Mouse (Mus musculus) stomach, embryonic 16.5 days (tissue): ENCODE data around the gene Fam162a. TPM values are rescaled to one million over a fixed set of nuclear protein-coding genes. Genes with fewer than 3 reads are reported as not detected.
"Not testable (repeated sequence)": the region's sequence is repeated elsewhere in the genome, so short reads cannot be mapped to it uniquely, and the experiment has no call there.

Experiments
- ATAC-seq: fragments of 200-750 bp; cut with Nextera tagmentation; 2 replicates; pipeline ENCODE4 v1.8.0; 2017; ENCODE audit warnings: moderate number of reproducible peaks, moderate TSS enrichment; ENCODE audit not compliant: insufficient read depth, low FRiP score
- H3K27ac ChIP-seq: fragments of 300-500 bp; sonication (generic); 2 replicates; pipeline ENCODE4 v1.5.1; 2014; ENCODE audit warnings: low read length
- H3K27me3 ChIP-seq: fragments of 300-500 bp; sonication (generic); 2 replicates; pipeline ENCODE4 v1.6.1; 2014; ENCODE audit warnings: low read length, control low read depth, mixed read lengths; ENCODE audit not compliant: control insufficient read depth, insufficient read depth
- H3K36me3 ChIP-seq: fragments of 300-500 bp; sonication (generic); 2 replicates; pipeline ENCODE4 v1.6.1; 2014; ENCODE audit warnings: low read length; ENCODE audit not compliant: control insufficient read depth, insufficient read depth
- H3K4me1 ChIP-seq: fragments of 300-500 bp; sonication (generic); 2 replicates; pipeline ENCODE4 v1.6.1; 2014; ENCODE audit warnings: low read length, control low read depth, mixed read lengths; ENCODE audit not compliant: control insufficient read depth, insufficient read depth
- H3K4me2 ChIP-seq: fragments of 300-500 bp; sonication (generic); 2 replicates; pipeline ENCODE4 v1.6.1; 2014; ENCODE audit warnings: low read depth, low read length, mixed read lengths
- H3K4me3 ChIP-seq: fragments of 300-500 bp; sonication (generic); replicated peaks from 2 replicates; pipeline ENCODE4 v1.5.1; 2014; ENCODE audit warnings: mild to moderate bottlenecking, low read length
- H3K9ac ChIP-seq: fragments of 300-500 bp; sonication (generic); 2 replicates; pipeline ENCODE4 v1.6.1; 2014; ENCODE audit warnings: low read length
- H3K9me3 ChIP-seq: fragments of 300-500 bp; sonication (generic); replicated peaks from 2 replicates; pipeline ENCODE4 v1.6.1; 2016; ENCODE audit warnings: low read length, control low read depth; ENCODE audit not compliant: control insufficient read depth
- WGBS: fragments of 180-500 bp; shearing (Covaris S2); extraction: QIAGEN DNeasy Blood & Tissue Kit; methylation state at CpG from one replicate; pipeline ENCODE4 v1.1.7; 2014; 5-methylcytosine and 5-hydroxymethylcytosine counted together
- polyA plus RNA-seq: library from polyadenylated mRNA; unstranded; fragments of >200 nt; fragmentation: Nextera tagmentation; extraction: Ambion mirVana; gene quantifications from 2 replicates; pipeline ENCODE4 v1.2.1, GENCODE M21; 2015

The Fam162a gene
- polyA plus RNA-seq, 1 experiment from 2014 or later, result 494 TPM

DNA sequence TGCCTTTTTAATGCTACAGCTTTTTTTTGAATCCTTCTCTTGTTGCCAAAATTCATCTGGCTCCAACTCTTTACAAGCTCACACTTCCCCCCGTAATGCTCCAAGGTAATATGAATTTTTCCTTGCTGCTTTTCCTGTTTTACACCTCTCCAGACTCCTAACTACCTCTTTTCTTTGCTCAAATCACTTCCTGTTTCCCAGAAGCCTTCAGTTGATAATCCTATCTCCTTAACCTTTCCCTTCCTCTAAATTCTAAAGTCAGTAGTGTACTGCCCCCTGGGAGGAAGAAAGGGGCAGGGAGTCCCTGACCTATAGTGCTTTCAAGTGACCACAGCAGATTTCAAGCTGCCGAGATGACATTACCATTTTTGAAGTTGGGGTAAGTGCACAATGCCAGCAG lies 3.7 kb downstream of the Fam162a start:
- Histone ChIP-seq H3K4me2 (no peak overlapping the region; the same call in 1 of the 2 replicates), H3K9ac (no peak overlapping the region), H3K4me1 (peaks cover 20% of the 10 kb centered on the region), H3K27ac (0 out of 2 replicates have a peak overlapping the region, but pooled peaks have one; percentile 30), H3K36me3 (no peaks in the 10 kb centered on the region), H3K27me3 (no peaks in the 10 kb centered on the region), H3K9me3 (no peaks in the 10 kb centered on the region), H3K4me3 (no peak overlapping the region)
- 75% methylated on average over 2 of the region's 2 CpGs for WGBS
- no peak for ATAC-seq

DNA sequence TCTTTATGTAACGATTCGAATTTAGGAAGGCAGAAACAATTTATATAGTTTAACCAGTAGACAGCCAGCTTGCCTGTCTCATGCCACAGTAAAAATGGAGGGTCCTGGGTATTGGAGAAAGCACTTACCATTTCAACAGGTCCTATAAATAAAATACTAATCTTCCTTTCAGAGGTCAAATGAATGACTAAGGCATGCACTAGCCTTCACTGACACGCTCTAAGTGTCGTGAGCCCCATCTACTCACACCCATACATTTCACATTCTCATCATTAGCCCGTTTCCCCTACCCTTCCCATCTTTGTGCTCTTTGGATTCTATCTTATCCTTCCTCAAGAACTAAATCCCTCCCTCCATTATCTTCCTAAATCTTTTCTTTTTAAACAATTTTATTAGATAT lies 6.5 kb downstream of the Fam162a start:
- H3K27ac ChIP-seq, result no peak overlapping the region
- H3K9ac ChIP-seq, result no peak overlapping the region
- peaks cover 18% of the 10 kb centered on the region for H3K4me1 ChIP-seq
- no peak overlapping the region for H3K4me3 ChIP-seq
- no peak for ATAC-seq
- WGBS, result 81% methylated on average over 5 of the region's 5 CpGs
- H3K27me3 ChIP-seq, result no peaks in the 10 kb centered on the region
- H3K4me2 ChIP-seq, result no peak overlapping the region
- H3K9me3 ChIP-seq, result no peaks in the 10 kb centered on the region
- no peaks in the 10 kb centered on the region for H3K36me3 ChIP-seq

DNA sequence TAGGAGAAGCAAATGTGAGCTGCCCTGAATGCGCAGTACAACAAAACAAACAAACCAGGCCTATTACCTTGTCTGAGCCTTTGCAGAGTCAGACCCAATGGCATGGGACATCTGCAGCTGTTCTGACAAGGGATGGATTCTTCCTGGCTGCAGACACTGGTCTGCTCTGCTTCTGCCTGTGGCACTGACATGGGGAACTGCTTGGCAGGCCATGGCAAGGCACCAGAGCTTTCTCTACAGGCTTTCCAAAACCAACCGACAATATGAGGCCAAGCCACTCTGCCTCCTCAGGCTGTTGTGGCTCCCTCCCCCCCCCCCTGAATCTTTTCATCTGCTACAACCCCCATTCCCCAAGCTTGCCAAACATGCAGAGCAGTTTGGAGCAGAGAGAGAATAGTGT lies 8.1 kb downstream of the Fam162a start:
- H3K27ac ChIP-seq, result no peak overlapping the region
- no peak overlapping the region for H3K9ac ChIP-seq
- no peaks in the 10 kb centered on the region for H3K9me3 ChIP-seq
- no peaks in the 10 kb centered on the region for H3K36me3 ChIP-seq
- H3K4me3 ChIP-seq, result no peak overlapping the region
- H3K27me3 ChIP-seq, result no peaks in the 10 kb centered on the region
- 71% methylated on average over 2 of the region's 2 CpGs for WGBS
- no peak for ATAC-seq
- H3K4me2 ChIP-seq, result no peak overlapping the region
- peaks cover 9% of the 10 kb centered on the region for H3K4me1 ChIP-seq

GRCm38 (mm10) chr16:36062534-36062933 lies 8.9 kb downstream of the Fam162a start:
- H3K9me3 ChIP-seq, ATAC-seq, H3K27me3 ChIP-seq, H3K4me1 ChIP-seq, H3K9ac ChIP-seq, H3K4me3 ChIP-seq, H3K36me3 ChIP-seq, H3K4me2 ChIP-seq, H3K27ac ChIP-seq: not testable (repeated sequence)
- 87% methylated on average over 1 of the region's 1 CpGs for WGBS

DNA sequence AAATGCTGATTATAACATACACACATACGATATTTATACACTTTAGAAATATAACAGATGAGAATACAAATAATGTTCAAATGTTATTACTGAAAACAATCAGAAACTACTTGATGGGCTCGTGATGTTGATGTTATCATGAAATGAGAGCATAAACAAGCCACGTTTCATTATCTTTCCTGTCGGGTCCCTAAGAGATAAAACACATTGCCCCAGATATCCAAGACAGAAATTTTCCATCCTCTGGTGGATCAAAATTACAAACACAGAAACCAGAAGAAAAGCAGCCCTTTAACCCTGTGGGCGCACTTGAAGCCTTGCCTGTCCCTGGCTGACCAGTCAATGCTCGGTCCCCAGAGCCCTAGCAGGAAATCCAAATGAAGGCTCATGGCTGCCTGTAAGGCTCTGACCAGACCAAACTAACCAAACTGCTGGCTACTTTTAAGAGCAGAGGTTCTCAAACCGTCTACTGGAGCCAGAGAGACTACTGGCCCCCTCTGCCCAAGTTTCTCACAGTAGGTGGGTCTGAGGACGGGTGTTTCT lies 13.4 kb downstream of the Fam162a start:
- H3K9ac ChIP-seq, result no peak overlapping the region
- no peaks in the 10 kb centered on the region for H3K36me3 ChIP-seq
- peaks cover 4% of the 10 kb centered on the region; the same call in 1 of the 2 replicates for H3K4me1 ChIP-seq
- H3K27ac ChIP-seq, result no peak overlapping the region; the same call in 1 of the 2 replicates
- H3K27me3 ChIP-seq, result no peaks in the 10 kb centered on the region
- H3K4me3 ChIP-seq, result no peak overlapping the region
- ATAC-seq, result no peak
- no peak overlapping the region for H3K4me2 ChIP-seq
- no peaks in the 10 kb centered on the region for H3K9me3 ChIP-seq
- WGBS, result 57% methylated on average over 8 of the region's 8 CpGs

GRCm38 (mm10) chr16:36056416-36056815 lies 15.0 kb downstream of the Fam162a start:
- 0 out of 2 replicates have a peak, but pooled peaks cover 2% of the 10 kb centered on the region for H3K36me3 ChIP-seq
- H3K4me2 ChIP-seq, result no peak overlapping the region
- H3K4me1 ChIP-seq, result peaks cover 4% of the 10 kb centered on the region; the same call in 1 of the 2 replicates
- no peaks in the 10 kb centered on the region for H3K9me3 ChIP-seq
- ATAC-seq, result no peak
- no peak overlapping the region for H3K4me3 ChIP-seq
- H3K27me3 ChIP-seq, result no peaks in the 10 kb centered on the region
- H3K27ac ChIP-seq, result no peak overlapping the region
- H3K9ac ChIP-seq, result no peak overlapping the region
- 91% methylated on average over 11 of the region's 11 CpGs for whole genome bisulfite sequencing

DNA sequence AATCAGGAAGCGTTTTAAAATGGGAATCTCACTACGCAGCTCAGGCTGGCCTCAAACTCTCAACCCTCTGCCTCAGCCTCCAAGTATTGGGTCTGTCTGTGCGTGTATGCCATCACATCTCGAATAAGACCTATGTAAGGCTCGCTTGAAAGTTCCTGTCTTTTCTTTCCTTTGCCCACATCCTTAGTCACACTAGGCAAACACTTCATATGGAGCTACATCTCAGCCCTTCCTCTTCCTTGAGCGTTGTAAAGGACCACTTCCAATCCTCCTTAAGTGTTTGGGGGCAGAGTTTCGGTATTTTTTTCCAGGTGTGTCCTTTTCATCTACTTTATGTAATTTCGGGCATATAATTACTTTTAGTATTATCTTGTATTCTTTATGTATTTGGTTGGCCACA lies 16.5 kb downstream of the Fam162a start:
- no peak overlapping the region for H3K9ac ChIP-seq
- peaks cover 4% of the 10 kb centered on the region; the same call in 1 of the 2 replicates for H3K4me1 ChIP-seq
- H3K4me3 ChIP-seq, result no peak overlapping the region
- WGBS, result 93% methylated on average over 8 of the region's 8 CpGs
- ATAC-seq, result no peak
- H3K27me3 ChIP-seq, result no peaks in the 10 kb centered on the region
- no peak overlapping the region for H3K27ac ChIP-seq
- H3K4me2 ChIP-seq, result no peak overlapping the region
- H3K9me3 ChIP-seq, result no peaks in the 10 kb centered on the region
- H3K36me3 ChIP-seq, result peaks cover 12% of the 10 kb centered on the region; the same call in 1 of the 2 replicates

GRCm38 (mm10) chr16:36053524-36054275 lies 17.7 kb downstream of the Fam162a start:
- Histone ChIP-seq H3K27me3 (no peaks in the 10 kb centered on the region), H3K9ac (no peak overlapping the region), H3K36me3 (peaks cover 24% of the 10 kb centered on the region), H3K4me2 (no peak overlapping the region), H3K4me3 (no peak overlapping the region), H3K4me1 (peaks cover 1% of the 10 kb centered on the region; the same call in 1 of the 2 replicates), H3K9me3 (no peaks in the 10 kb centered on the region), H3K27ac (no peak overlapping the region)
- no peak for ATAC-seq
- 76% methylated on average over 6 of the region's 6 CpGs for WGBS

DNA sequence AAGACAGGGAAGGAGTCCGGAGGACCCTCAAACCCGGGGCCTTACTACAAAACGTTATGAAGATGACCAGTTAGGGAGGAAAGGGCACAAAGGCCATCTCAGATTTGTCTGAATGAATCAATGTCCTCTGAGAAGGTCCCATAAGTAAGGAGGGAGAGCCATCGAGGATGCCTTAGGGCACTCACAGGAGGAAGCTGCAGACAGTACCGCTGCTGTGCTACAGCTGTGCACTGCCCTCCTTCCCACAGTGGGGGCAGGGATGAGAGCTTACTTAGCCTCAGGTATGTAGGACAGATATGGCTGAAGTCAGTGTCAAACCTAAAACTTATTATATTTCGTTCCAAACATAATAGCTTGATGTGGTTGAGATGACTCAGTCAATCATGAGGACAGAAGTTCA lies 19.9 kb downstream of the Fam162a start:
- no peak overlapping the region for H3K9ac ChIP-seq
- H3K9me3 ChIP-seq, result no peaks in the 10 kb centered on the region
- no peak overlapping the region for H3K4me3 ChIP-seq
- peaks cover 38% of the 10 kb centered on the region for H3K36me3 ChIP-seq
- no peaks in the 10 kb centered on the region for H3K4me1 ChIP-seq
- H3K27me3 ChIP-seq, result no peaks in the 10 kb centered on the region
- no peak overlapping the region for H3K4me2 ChIP-seq
- WGBS, result 91% methylated on average over 6 of the region's 6 CpGs
- H3K27ac ChIP-seq, result no peak overlapping the region
- no peak for ATAC-seq
